15 mouse cellular contexts compared by ENCODE assay signal in the genomic region with DNA sequence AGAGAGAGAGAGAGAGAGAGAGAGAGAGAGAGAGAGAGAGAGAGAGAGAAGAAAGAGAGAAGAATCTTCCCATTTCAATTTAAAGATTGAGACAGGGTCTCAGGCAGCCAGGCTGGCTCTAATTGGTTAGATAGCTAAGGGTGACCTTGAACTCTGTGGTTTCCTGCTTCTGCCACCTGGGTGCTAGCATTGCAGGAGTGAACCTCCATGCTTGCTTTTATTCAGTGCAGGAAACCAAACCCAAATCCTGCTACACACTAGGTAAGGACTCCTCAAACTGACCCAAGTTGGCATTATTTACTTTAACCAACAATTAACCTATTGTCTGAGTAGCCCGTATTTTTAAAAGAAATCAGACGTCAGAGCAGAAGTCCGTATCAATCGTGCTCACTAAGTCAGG. TPM values are rescaled to one million over a fixed set of nuclear protein-coding genes. Genes with fewer than 3 reads are reported as not detected.
DNase-seq lines count a peak whose midpoint lies in the region; ATAC-seq lines count a peak whose summit lies in the region.
"Had no signal": no experiment of that assay in that cellular context is flagged by ENCODE, and none has a peak within 500 bp of the region (broad histone marks: within the 10 kb centered on the region; RNA-seq: fewer than 3 reads in every experiment).

No protein-coding gene starts in this region.

- no peak overlapping the region for H3K9ac ChIP-seq in hindbrain, embryonic 13.5 days
- no peak overlapping the region for H3K9ac ChIP-seq in kidney, embryonic 16.5 days (replicated peaks; ENCODE audit: low read length)
- H3K9ac ChIP-seq: forebrain, postnatal 0 days; liver, embryonic 13.5 days; stomach, embryonic 15.5 days had no signal

- ATAC-seq in hindbrain, embryonic 13.5 days (ENCODE audit: low FRiP score), result no peak
- ATAC-seq in kidney, embryonic 16.5 days (ENCODE audit: low FRiP score, low TSS enrichment), result no peak
- ATAC-seq: forebrain, postnatal 0 days; intestine, postnatal 0 days had no signal

- no peaks in the 10 kb centered on the region for H3K9me3 ChIP-seq in hindbrain, embryonic 13.5 days
- H3K9me3 ChIP-seq in hindbrain, embryonic 10.5 days, result no peaks in the 10 kb centered on the region
- H3K9me3 ChIP-seq in kidney, embryonic 16.5 days (ENCODE audit: low read length), result no peaks in the 10 kb centered on the region
- H3K9me3 ChIP-seq: G1E; heart, embryonic 15.5 days; liver, embryonic 13.5 days; stomach, embryonic 15.5 days had no signal

- H3K27me3 ChIP-seq in hindbrain, embryonic 13.5 days, result no peaks in the 10 kb centered on the region
- no peaks in the 10 kb centered on the region for H3K27me3 ChIP-seq in hindbrain, embryonic 10.5 days (ENCODE audit: insufficient read depth, poor library complexity, severe bottlenecking)
- no peaks in the 10 kb centered on the region for H3K27me3 ChIP-seq in kidney, embryonic 16.5 days (ENCODE audit: insufficient read depth, low read length)
- H3K27me3 ChIP-seq: heart, embryonic 15.5 days; liver, embryonic 13.5 days; stomach, embryonic 15.5 days had no signal

- peaks cover 8% of the 10 kb centered on the region for H3K4me1 ChIP-seq in hindbrain, embryonic 13.5 days (replicated peaks)
- peaks cover 19% of the 10 kb centered on the region for H3K4me1 ChIP-seq in hindbrain, embryonic 10.5 days (replicated peaks)
- H3K4me1 ChIP-seq in kidney, embryonic 16.5 days (ENCODE audit: insufficient read depth, low read length), result 0 out of 2 replicates have a peak, but pooled peaks cover 3% of the 10 kb centered on the region

- H3K36me3 ChIP-seq in hindbrain, embryonic 13.5 days, result no peaks in the 10 kb centered on the region
- no peaks in the 10 kb centered on the region for H3K36me3 ChIP-seq in hindbrain, embryonic 10.5 days
- H3K36me3 ChIP-seq in kidney, embryonic 16.5 days (ENCODE audit: insufficient read depth, low read length), result no peaks in the 10 kb centered on the region
- H3K36me3 ChIP-seq: G1E; heart, embryonic 15.5 days; liver, embryonic 13.5 days; stomach, embryonic 15.5 days had no signal

- no peak overlapping the region for H3K4me2 ChIP-seq in hindbrain, embryonic 13.5 days
- H3K4me2 ChIP-seq in kidney, embryonic 16.5 days (replicated peaks; ENCODE audit: low read depth, low read length), result no peak overlapping the region
- H3K4me2 ChIP-seq: heart, embryonic 15.5 days; liver, embryonic 13.5 days; stomach, embryonic 15.5 days had no signal

- peak; percentile 51 for DNase-seq in cerebellum, adult 11-12 months
- no peak for DNase-seq in cerebellum, adult 9-10 months
- no peak for DNase-seq in hindbrain, embryonic 10.5 days (ENCODE audit: low spot score)
- DNase-seq in 3T3-L1 (ENCODE audit: low read depth, low spot score), result peak; percentile 26
- peak; percentile 59 for DNase-seq in naive thymus-derived CD4-positive, alpha-beta T cell, adult 2 months (ENCODE audit: low read depth)
- DNase-seq in spleen, postnatal 10 days (ENCODE audit: low spot score in 2 of 2), result no peak
- DNase-seq: liver, embryonic 13.5 days; lung, postnatal 36 days had no signal

- peak overlapping the region; percentile 56 for H3K27ac ChIP-seq in hindbrain, embryonic 13.5 days
- no peak overlapping the region for H3K27ac ChIP-seq in hindbrain, embryonic 10.5 days
- H3K27ac ChIP-seq in kidney, embryonic 16.5 days (ENCODE audit: low read length), result no peak overlapping the region
- H3K27ac ChIP-seq: liver, embryonic 13.5 days; stomach, embryonic 15.5 days had no signal

- 46% methylated on average over 4 of the region's 4 CpGs for WGBS in hindbrain, embryonic 13.5 days
- WGBS in hindbrain, embryonic 10.5 days, result 71% methylated on average over 4 of the region's 4 CpGs
- 57% methylated on average over 4 of the region's 4 CpGs for WGBS in kidney, embryonic 16.5 days

- H3K4me3 ChIP-seq in hindbrain, embryonic 13.5 days, result no peak overlapping the region
- H3K4me3 ChIP-seq in hindbrain, embryonic 10.5 days, result no peak overlapping the region
- no peak overlapping the region for H3K4me3 ChIP-seq in kidney, embryonic 16.5 days (ENCODE audit: low read length)
- H3K4me3 ChIP-seq: heart, embryonic 15.5 days; liver, embryonic 13.5 days; stomach, embryonic 15.5 days had no signal

RNA-seq across cellular contexts. Expression of a gene that starts 10.5 kb away (rescaled TPM):
- polyA plus RNA-seq in hindbrain, embryonic 13.5 days (2015; fragmentation: Nextera tagmentation; extraction: Ambion mirVana), result 20.7 and 21.5 TPM in 2 replicates
- 15.8 and 17.1 TPM in 2 replicates for polyA plus RNA-seq in hindbrain, embryonic 10.5 days (2016; fragmentation: Nextera tagmentation; extraction: Ambion mirVana)
- 11.7 and 15.2 TPM in 2 replicates for polyA plus RNA-seq in kidney, embryonic 16.5 days (2015; fragmentation: Nextera tagmentation; extraction: Ambion mirVana)

Comparison
In these comparisons a context has a peak if more than half of its experiments do, and no peak if none do; other contexts are left out.
1. DNase-seq: peak in cerebellum, adult 11-12 months (single experiment), 3T3-L1 (single experiment) and naive thymus-derived CD4-positive, alpha-beta T cell, adult 2 months (single experiment); none in cerebellum, adult 9-10 months (single experiment), hindbrain, embryonic 10.5 days (single experiment) and spleen, postnatal 10 days (0 of 2).